Mouse (Mus musculus): Measurements from ENCODE around the gene Ano1. TPM values are rescaled to one million over a fixed set of nuclear protein-coding genes. Genes with fewer than 3 reads are reported as not detected.

Gene Ano1
- polyA plus RNA-seq, 1 experiment from 2014 or later: 9.8 TPM

DNA sequence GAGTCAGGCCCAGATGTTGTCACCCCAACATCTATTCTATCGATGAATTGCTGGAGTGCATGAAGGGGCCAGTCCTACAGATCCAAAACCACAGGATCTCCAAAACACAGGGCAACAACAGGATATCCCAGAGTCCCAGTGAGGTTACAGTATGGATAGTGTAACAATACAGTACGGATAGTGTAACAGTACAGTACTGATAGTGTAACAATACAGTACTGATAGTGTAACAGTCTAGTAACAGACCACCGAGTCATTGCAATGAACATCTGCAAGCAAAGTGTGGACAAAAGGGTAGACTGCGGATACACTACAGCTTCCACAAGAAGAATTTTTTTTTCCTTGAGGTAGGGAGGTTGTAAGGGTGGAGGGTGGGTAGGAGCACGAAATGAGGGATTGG lies 210.4 kb downstream of the Ano1 start:
- ATAC-seq: no peak
- H3K4me2 ChIP-seq (ENCODE audit: low read length): no peak overlapping the region
- no peak overlapping the region for H3K27ac ChIP-seq (ENCODE audit: low read length)
- no peaks in the 10 kb centered on the region for H3K27me3 ChIP-seq (ENCODE audit: control insufficient read depth, insufficient read depth, low read depth, low read length)
- 94% methylated on average over 5 of the region's 5 CpGs for WGBS
- H3K36me3 ChIP-seq (ENCODE audit: control insufficient read depth, insufficient read depth, low read length): no peaks in the 10 kb centered on the region
- H3K9ac ChIP-seq (ENCODE audit: low read depth, low read length): no peak overlapping the region
- no peak overlapping the region for H3K4me3 ChIP-seq (ENCODE audit: low read depth, low read length)
- H3K9me3 ChIP-seq (replicated peaks; ENCODE audit: control insufficient read depth, low read length, poor library complexity, severe bottlenecking): no peaks in the 10 kb centered on the region
- H3K4me1 ChIP-seq (ENCODE audit: control insufficient read depth, insufficient read depth, low read length): peaks cover 6% of the 10 kb centered on the region

DNA sequence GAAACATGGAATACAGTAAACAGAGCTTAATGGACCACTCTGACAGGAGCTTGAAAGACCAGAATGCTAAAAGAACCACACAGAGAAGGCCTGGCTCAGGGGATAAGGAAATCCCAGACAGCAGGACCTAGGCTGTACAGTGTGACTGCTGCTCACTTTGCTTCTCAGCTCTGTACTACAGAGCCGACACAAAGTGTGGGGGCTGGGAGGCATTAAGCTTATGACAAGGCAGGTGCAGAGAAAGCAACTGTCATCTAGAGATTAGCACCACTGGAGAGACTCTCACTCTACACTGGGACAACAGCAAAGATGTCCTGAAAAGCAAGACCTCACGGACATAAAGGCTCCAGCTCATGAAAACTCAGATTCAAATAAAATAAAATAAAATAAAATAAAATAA lies 212.6 kb downstream of the Ano1 start:
- H3K4me2 ChIP-seq (ENCODE audit: low read length): no peak overlapping the region
- ATAC-seq: no peak
- H3K9me3 ChIP-seq (replicated peaks; ENCODE audit: control insufficient read depth, low read length, poor library complexity, severe bottlenecking): no peaks in the 10 kb centered on the region
- H3K27me3 ChIP-seq (ENCODE audit: control insufficient read depth, insufficient read depth, low read depth, low read length): no peaks in the 10 kb centered on the region
- H3K9ac ChIP-seq (ENCODE audit: low read depth, low read length): no peak overlapping the region
- 70% methylated on average over 2 of the region's 2 CpGs for WGBS
- no peaks in the 10 kb centered on the region for H3K36me3 ChIP-seq (ENCODE audit: control insufficient read depth, insufficient read depth, low read length)
- H3K4me1 ChIP-seq (ENCODE audit: control insufficient read depth, insufficient read depth, low read length): peaks cover 6% of the 10 kb centered on the region; the same call in 1 of the 2 replicates
- H3K27ac ChIP-seq (ENCODE audit: low read length): no peak overlapping the region
- H3K4me3 ChIP-seq (ENCODE audit: low read depth, low read length): no peak overlapping the region

Other genes starting within 250 kb of the Ano1 start
- gene Ppfia1, start 198.2 kb downstream of the Ano1 start, polyA plus RNA-seq (2015; fragmentation: Nextera tagmentation; extraction: Ambion mirVana): 20.8 and 24.8 TPM in 2 replicates
- 4.0 and 4.5 TPM in 2 replicates for gene Fadd, start 169.5 kb downstream of the Ano1 start, polyA plus RNA-seq (2015; fragmentation: Nextera tagmentation; extraction: Ambion mirVana)
- 1.4 and 2.0 TPM in 2 replicates for gene Fgf3, start 86.1 kb upstream of the Ano1 start, polyA plus RNA-seq (2015; fragmentation: Nextera tagmentation; extraction: Ambion mirVana)
- gene Fgf4, start 95.4 kb upstream of the Ano1 start, polyA plus RNA-seq (2015; fragmentation: Nextera tagmentation; extraction: Ambion mirVana): not detected in 2 replicates
- 19.0 and 35.9 TPM in 2 replicates for gene Fgf15, start 144.6 kb upstream of the Ano1 start, polyA plus RNA-seq (2015; fragmentation: Nextera tagmentation; extraction: Ambion mirVana)
- gene LTO1, start 163.1 kb upstream of the Ano1 start, polyA plus RNA-seq (2015; fragmentation: Nextera tagmentation; extraction: Ambion mirVana): 31.1 and 36.0 TPM in 2 replicates
- 21.5 and 31.5 TPM in 2 replicates for gene Ccnd1, start 188.0 kb upstream of the Ano1 start, polyA plus RNA-seq (2015; fragmentation: Nextera tagmentation; extraction: Ambion mirVana)